Mouse (Mus musculus) urinary bladder, postnatal 14 days (tissue): ENCODE measurements around the gene Nxph1.

Experiments used
- DNase-seq: peaks from one replicate; pipeline ENCODE4 v3.0.0; 2021; ENCODE audit warnings: low spot score

Gene Nxph1

DNA sequence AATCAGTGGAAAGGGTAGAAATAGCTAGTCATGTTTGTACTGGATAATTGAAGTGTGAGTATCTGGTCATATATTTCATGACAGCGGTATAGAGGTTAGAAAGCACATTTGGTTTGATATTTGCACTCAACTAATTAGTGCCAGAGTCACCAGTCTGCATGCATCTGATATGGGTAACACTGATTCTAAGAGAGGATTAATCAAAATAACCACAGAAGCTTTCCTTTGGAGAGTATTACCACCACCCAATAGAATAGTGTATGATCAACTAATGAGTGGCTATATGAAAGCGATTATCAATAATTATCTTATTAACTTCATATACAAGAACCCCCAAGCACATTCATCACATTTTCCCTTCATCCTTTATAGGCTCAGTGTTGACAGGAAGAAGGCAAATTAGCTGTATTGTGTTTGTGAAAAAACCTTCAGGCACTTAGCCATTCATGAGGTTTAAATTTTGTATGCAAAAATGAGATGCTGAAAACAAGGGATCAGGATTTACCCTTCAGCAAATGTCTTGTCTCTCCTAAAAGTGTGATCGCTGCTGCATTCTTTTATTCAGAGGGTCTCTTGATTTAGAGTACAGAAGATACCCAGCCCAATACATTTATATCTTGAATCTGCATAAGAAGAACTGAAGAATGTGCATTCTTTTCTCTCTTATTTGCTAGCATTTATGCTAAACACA, 185.5 kb downstream of the Nxph1 start:
- no peak for DNase-seq

GRCm38 (mm10) chr6:9147966-9148365, 199.7 kb downstream of the Nxph1 start:
- DNase-seq = no peak

DNA sequence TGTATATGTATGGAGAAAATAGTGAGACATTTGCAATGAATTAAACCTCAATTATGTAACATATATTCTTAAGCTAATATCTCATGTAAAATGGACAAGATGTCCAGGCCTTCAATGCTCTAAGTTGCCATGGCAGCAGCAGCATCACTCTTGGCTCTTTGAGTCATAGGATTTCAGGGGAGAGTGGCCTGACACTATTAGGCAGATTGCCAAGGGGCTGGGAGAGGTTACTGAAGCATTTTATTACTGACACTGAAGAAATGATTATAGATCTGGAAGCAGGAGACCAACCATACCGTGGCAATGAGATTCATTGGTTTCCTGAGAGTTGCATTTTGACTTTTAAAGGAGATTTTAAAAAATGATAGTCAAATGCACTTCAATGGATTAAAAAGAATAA, 201.6 kb downstream of the Nxph1 start:
- no peak for DNase-seq

DNA sequence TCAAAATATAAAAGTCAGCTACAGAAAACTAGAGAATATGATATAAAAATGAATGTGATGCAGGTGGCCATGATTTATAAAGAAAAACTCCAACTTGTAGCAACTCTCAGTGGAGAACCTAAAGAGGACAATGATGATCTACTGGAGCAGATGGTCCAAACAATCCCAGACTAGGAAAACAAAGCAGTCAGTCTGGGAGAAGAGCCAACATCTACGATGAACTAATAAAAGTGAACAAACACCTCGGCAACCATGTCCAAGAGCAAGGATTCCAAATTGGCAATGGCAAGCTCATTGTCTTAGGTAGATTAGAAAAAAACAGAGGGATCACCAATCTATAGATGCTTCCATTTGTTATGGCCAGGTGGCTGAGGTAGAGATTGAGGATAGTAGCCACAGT, 211.0 kb downstream of the Nxph1 start:
- DNase-seq = no peak

DNA sequence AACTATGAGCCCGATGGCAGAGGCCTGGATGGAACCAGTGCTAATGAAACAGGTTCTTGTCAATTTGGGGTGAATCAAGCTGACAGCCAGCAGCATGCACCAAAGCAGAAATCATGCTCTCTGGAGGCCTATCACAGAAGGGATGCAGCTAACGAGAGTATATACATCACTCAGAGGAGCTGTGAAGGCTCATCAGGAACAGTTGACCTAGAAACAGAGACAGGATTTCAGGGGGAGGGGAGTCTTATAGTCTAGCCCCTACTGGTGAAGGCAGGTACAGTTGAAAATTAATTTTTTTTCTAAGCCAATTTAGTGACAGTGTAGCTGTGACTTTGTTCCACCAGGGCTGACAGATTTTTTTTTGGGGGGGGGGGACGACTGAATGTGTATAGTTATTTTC, 234.2 kb downstream of the Nxph1 start:
- no peak for DNase-seq

GRCm38 (mm10) chr6:9210730-9211129, 262.5 kb downstream of the Nxph1 start:
- no peak for DNase-seq

DNA sequence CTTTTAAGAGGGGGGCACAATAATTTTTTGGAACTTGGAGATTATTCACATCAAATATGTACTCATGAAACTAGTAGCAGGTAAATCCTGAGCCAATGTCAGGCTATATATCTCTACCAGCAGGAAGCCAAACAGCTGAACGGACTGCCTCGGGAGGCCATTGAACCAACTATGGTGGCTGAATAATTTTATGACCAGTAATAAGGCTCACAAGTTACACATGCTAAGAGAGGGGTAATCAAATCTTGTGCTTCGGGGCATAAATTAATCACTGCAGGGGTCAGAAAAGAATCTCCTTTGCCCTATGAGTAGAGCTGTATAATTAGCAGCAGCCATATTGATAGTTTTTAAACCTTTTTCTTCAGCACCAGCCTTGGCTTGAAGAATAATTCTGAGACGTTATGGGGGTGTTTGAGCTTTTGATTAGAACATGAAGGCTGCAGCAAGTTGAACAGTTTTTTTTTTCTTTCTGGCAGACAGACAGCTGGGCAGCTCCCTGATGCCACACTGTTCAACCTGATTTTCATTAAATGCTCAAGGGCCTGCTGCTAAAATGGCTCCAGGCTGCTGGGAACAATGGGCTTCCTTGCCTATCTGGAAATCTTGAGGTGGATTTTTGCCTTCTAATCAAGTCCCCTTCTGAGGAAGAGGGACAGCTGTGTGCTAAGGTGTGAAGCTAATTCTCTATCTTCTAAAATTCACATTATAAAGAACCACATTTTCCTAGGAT, 272.7 kb downstream of the Nxph1 start:
- DNase-seq = no peak

DNA sequence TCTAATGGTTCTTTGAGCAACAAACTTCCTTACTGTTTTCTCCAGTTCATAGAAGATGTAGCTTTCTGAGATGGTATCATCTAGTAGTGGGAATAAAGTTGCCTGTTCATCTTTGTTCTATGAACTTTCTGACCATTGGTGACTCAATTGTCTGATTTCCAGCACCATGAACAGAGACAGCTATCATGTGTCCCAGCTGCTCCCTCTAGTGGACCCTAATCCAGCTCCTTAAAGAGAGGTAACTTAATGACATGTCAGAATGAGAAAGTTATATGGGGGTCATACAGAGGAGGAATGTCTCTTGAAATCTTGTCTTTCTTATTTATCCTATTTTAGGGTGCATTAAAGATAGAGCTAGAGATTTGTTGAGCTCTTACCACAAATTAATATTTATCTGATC, 286.6 kb downstream of the Nxph1 start:
- DNase-seq = peak; percentile 5

DNA sequence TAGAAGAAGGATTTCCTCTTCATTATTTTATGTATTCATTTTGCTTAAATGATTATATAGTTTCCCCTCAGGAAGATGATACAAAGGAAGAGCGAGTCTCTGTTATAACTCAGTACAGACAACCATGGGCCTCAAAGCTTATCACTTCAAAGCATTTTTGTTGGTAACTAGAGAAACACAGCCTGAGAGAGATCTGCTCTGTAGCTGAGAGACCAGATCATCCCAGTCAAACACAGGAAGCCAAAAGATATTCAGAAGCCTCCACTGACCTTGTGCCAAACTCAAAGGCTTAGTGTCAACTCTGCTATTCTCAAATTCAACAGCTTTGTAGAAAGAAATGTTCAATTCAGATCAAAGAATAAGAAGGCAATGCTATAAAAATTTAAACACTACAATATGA, 319.8 kb downstream of the Nxph1 start:
- DNase-seq = no peak
